Mouse (Mus musculus): ENCODE measurements around the gene Ssxa1.
"Not testable (repeated sequence)": the region's sequence is repeated elsewhere in the genome, so short reads cannot be mapped to it uniquely, and the experiment has no call there.

Ssxa1 gene

GRCm38 (mm10) chrX:21115520-21115919 lies at the start of gene Ssxa1:
Gene Ssxa1, plus strand, starts transcription at chrX:21115820.
- no peak for DNase-seq (ENCODE audit: low read depth, low spot score)

GRCm38 (mm10) chrX:21068106-21068505 lies 47.5 kb upstream of the Ssxa1 start, which contains the start of gene Spaca5:
Gene Spaca5, plus strand, starts transcription at chrX:21068406.
- DNase-seq (ENCODE audit: low read depth, low spot score): no peak

GRCm38 (mm10) chrX:21088645-21088982 lies 27.0 kb upstream of the Ssxa1 start:
- no peak for DNase-seq (ENCODE audit: low read depth, low spot score)

GRCm38 (mm10) chrX:21088983-21089866 lies 26.4 kb upstream of the Ssxa1 start, which contains the start of gene Zfp300:
Gene Zfp300, minus strand, starts transcription at chrX:21089527.
- no peak for DNase-seq (ENCODE audit: low read depth, low spot score)

GRCm38 (mm10) chrX:21089867-21090239 lies 25.8 kb upstream of the Ssxa1 start:
- no peak for DNase-seq (ENCODE audit: low read depth, low spot score)

DNA sequence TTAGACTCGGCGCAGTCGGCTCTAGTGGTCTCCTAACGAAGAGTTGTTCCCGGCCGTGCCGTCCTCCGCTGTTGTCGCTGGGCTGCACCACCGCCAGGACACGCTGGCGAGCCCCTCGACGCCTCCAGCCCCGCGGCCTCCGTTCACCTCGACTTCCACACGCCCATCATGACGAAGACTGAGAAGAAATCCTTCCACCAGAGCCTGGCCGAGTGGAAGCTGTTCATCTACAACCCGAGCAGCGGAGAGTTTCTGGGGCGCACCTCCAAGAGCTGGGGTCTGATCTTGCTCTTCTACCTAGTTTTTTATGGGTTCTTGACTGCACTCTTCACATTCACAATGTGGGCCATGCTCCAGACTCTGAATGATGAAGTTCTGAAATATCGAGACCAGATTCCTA lies 31.1 kb downstream of the Ssxa1 start:
- not testable (repeated sequence) for DNase-seq (ENCODE audit: low read depth, low spot score)

Data from c-Kit-negative CD71-positive TER-119-positive erythroid progenitor cells, embryonic 14.5 days (primary cell).